Mouse (Mus musculus) hindbrain, embryonic 13.5 days (tissue): ENCODE data around the gene Tmem136. TPM values are rescaled to one million over a fixed set of nuclear protein-coding genes. Genes with fewer than 3 reads are reported as not detected.

ENCODE experiments used
- ATAC-seq: fragments of 200-750 bp; cut with Nextera tagmentation; 2 replicates; pipeline ENCODE4 v1.8.0; 2017; ENCODE audit warnings: moderate TSS enrichment; ENCODE audit not compliant: low FRiP score
- H3K27ac ChIP-seq: fragments of 300-500 bp; sonication (generic); 2 replicates; pipeline ENCODE4 v1.5.1; 2015; ENCODE audit warnings: inconsistent platforms, mild to moderate bottlenecking, moderate library complexity
- H3K27me3 ChIP-seq: fragments of 300-500 bp; sonication (generic); 2 replicates; pipeline ENCODE4 v1.6.1; 2015; ENCODE audit warnings: mild to moderate bottlenecking, inconsistent platforms
- H3K36me3 ChIP-seq: fragments of 300-500 bp; sonication (generic); 2 replicates; pipeline ENCODE4 v1.6.1; 2015; ENCODE audit warnings: mild to moderate bottlenecking, inconsistent platforms
- H3K4me1 ChIP-seq: fragments of 300-500 bp; sonication (generic); replicated peaks from 2 replicates; pipeline ENCODE4 v1.6.1; 2015; ENCODE audit warnings: inconsistent platforms
- H3K4me2 ChIP-seq: fragments of 300-500 bp; sonication (generic); 2 replicates; pipeline ENCODE4 v1.6.1; 2015; ENCODE audit warnings: inconsistent platforms, mild to moderate bottlenecking, moderate library complexity
- H3K4me3 ChIP-seq: fragments of 300-500 bp; sonication (generic); 2 replicates; pipeline ENCODE4 v1.5.1; 2015; ENCODE audit warnings: mild to moderate bottlenecking, inconsistent platforms
- H3K9ac ChIP-seq: fragments of 300-500 bp; sonication (generic); 2 replicates; pipeline ENCODE4 v1.6.1; 2015; ENCODE audit warnings: mild to moderate bottlenecking, inconsistent platforms
- H3K9me3 ChIP-seq: fragments of 300-500 bp; sonication (generic); 2 replicates; pipeline ENCODE4 v1.6.1; 2016; ENCODE audit warnings: inconsistent platforms
- WGBS: fragments of 180-500 bp; shearing (Covaris S2); methylation state at CpG from one replicate; pipeline ENCODE4 v1.1.7; 2015; 5-methylcytosine and 5-hydroxymethylcytosine counted together
- polyA plus RNA-seq: library from polyadenylated mRNA; unstranded; fragments of >200 nt; fragmentation: Nextera tagmentation; extraction: Ambion mirVana; gene quantifications from 2 replicates; pipeline ENCODE4 v1.2.1, GENCODE M21; 2015

Tmem136 gene
- polyA plus RNA-seq, 1 experiment from 2014 or later = 11.5 TPM

DNA sequence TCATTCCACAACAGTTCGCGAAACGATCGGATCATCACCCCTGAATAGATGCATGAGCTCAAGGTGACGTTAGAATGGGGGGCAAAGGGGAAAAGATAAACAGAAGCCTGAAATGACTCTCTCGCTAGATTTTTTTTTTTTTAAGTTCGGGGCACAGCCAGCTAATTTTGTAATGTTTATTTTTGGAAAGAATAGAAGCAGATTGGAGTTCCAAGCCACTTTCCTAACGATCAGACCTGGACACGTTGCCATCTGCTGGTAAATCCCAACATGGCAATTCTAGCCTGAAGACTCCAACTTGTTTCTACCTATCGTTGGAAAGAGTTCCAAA, 9.2 kb downstream of the Tmem136 start, which contains the start of gene Arhgef12:
TSS of gene Arhgef12 (minus strand) at position 53 of the 331 bp plus-strand sequence.
- Histone ChIP-seq H3K9me3 (no peaks in the 10 kb centered on the region), H3K9ac (peak within 1 kb of the TSS; percentile 90), H3K36me3 (peaks cover 20% of the 10 kb centered on the region), H3K4me2 (peak within 1 kb of the TSS; percentile 91), H3K27me3 (no peaks in the 10 kb centered on the region), H3K4me1 (peaks cover 41% of the 10 kb centered on the region), H3K27ac (peak within 1 kb of the TSS; percentile 89), H3K4me3 (peak within 1 kb of the TSS; percentile 89)
- no peak for ATAC-seq
- WGBS = 33% methylated on average over 10 of the region's 10 CpGs

DNA sequence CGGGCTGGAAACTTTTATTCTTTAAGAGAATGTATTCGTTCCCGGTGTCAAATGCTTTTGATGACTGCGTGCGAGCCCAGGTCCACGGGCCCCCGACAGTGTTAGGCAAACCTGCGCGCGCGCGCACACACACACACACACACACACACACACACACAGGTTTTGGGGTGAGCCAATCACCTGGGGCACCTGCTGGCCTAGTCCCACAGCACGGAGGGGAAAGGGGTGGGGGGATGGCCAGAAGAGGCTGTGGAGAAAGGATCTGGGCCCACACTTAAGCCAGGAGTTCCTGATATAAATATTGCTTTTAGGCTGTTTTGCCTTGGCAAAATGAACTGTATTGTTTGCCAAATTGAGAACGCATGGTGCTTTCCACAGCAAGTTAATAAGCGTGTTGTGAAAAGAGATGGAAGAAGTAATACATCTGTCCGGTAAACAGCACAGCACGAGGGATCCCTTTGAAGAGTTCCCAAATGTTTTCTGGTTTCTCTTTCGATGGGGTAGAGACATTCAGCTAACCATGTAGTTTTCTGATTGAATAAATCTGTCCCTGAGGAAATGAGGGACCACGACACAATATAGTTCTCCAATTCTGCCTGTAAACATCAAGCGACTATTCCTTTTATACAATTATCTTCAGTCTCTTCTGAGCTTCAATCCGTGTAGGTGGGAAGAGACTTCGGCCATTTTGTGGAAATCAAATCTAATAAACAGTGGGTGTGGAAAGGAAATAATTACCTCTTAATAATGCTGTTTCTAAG, 9.8 kb downstream of the Tmem136 start:
- Histone ChIP-seq H3K27ac (peak overlapping the region; percentile 89), H3K4me1 (peaks cover 45% of the 10 kb centered on the region), H3K9me3 (no peaks in the 10 kb centered on the region), H3K27me3 (no peaks in the 10 kb centered on the region), H3K36me3 (peaks cover 16% of the 10 kb centered on the region), H3K9ac (peak overlapping the region; percentile 90), H3K4me3 (peak overlapping the region; percentile 89), H3K4me2 (peak overlapping the region; percentile 91)
- WGBS = 24% methylated on average over 22 of the region's 22 CpGs
- peak; percentile 60 for ATAC-seq

DNA sequence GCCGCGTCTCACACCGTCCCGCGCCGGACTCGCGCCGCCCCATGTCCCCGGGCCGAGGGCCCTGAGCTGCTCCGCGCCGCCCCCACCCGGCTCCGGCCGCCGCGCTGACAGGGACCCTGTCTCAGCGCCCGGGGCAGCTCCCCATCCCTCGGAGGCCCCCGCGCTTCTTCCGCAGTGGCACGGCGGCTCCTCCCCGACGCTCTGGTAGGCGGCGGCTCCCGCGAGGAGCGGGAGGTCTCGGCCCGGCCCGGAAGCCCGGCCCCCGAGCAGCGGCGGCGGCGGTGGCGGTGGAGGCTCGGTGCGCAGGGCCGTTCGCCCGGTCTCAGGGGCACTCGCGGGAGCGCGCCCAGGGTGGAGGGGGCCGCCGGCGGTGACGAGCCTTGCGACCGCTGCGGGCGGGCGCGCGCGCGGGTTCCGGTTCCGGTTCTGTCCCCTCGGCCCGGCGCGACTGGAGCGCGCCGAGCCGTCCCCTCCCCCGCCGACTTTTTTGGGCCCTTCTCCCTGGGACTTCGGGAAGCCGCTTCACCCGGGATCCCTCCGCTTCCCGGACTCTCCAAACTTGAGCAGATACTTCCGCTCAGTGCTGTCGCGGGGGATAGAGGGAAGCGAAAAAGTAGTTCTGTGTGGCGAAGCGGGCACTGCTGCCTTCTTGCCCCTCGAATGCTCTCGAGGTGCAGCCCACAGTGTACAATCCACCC, 10.6 kb downstream of the Tmem136 start:
- Histone ChIP-seq H3K4me1 (peaks cover 47% of the 10 kb centered on the region), H3K36me3 (peaks cover 8% of the 10 kb centered on the region), H3K9me3 (no peaks in the 10 kb centered on the region), H3K9ac (peak overlapping the region; percentile 90), H3K4me2 (peak overlapping the region; percentile 91), H3K27me3 (no peaks in the 10 kb centered on the region), H3K27ac (peak overlapping the region; percentile 89), H3K4me3 (peak overlapping the region; percentile 89)
- ATAC-seq = peak; percentile 83
- WGBS = under 1% methylated on average over 43 of the region's 91 CpGs

DNA sequence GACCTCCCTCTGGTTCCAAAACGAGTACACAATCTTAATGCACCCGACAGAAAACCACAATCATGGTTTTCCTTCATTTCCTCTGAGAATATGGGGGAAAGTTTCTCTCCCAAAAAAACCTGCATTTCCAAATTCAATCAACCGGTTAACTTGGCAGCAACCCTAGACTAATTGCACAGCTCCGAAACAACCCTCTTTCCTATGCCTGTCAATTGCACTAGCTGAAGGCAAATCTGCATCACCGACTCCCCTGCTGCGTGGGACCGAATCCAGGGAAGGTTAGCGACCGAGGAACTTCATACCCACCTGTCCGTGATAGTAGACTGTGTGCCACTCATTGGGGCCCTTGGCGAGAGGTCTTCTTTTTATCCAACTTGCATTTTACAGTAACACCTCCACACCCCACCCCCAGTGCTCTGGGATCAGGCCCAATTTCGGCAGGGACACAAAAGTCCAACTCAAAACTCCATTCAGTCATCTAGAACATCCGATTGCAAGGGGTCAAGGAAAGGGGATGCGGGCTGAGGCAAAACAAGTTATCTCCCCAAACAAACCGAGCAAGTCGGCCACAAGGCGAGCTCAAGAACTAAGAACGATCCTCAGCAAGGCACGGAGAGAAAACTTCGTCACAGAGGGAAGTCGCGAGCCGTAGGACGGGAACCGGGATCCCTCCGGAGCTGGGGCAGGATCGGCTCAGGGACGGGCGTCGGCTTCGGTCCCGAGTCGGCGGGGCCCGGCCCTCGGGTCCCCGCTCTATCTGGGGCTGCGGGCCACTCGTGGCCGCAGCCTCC, 11.3 kb downstream of the Tmem136 start:
- under 1% methylated on average over 40 of the region's 40 CpGs for WGBS
- Histone ChIP-seq H3K27ac (peak overlapping the region; percentile 89), H3K4me1 (peaks cover 48% of the 10 kb centered on the region), H3K9ac (peak overlapping the region; percentile 90), H3K4me2 (peak overlapping the region; percentile 91), H3K36me3 (peaks cover under 1% of the 10 kb centered on the region), H3K9me3 (no peaks in the 10 kb centered on the region), H3K4me3 (peak overlapping the region; percentile 89), H3K27me3 (no peaks in the 10 kb centered on the region)
- 0 out of 2 replicates have a peak, but pooled peaks have one; percentile 36 for ATAC-seq

DNA sequence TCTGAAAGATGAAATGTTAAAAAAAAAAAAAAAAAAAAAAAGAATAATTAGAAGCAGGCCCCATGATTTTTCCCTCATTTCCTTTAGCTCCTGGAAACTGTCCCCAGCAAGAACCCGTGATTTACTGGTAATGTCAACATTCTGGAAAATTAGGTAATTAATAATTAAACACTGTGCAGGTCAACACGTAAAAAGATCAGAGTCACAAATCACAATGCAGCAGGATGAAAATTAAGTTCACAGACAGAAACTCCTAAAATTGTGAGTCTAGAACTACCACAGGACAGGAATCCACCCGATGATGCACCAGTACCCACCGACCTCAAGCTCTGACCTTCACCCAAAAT, 11.9 kb downstream of the Tmem136 start:
- ATAC-seq = no peak

DNA sequence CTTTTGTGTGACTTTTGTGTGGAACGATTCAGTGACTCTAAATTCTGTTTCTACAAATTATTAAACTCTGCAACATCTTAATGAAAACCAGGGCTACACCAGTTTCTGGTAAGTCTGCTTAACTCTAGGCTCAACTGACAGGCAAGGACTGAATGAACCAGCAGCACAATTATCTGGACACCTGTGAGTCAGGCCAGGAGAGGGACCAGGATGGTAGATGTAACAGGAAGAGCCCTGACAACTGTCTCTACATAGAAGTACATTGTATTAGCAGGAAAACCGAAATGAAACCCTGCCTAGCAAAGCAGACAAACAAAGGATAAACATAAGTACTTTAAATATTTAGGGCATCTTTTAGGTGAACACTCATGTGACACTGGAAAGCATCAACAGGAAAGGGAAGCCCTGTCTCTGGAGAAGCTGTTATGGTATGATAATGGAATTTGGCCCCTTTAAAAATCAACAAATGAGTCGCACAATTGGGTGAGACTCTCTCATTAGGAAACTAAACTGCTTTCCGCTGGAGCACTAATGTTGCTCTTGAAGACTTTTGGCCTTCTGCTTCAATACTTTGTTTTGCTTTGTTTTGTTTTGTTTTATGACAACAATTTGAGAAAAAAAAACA, 12.6 kb downstream of the Tmem136 start:
- Histone ChIP-seq H3K27me3 (no peaks in the 10 kb centered on the region), H3K4me2 (peak overlapping the region; percentile 91), H3K9me3 (no peaks in the 10 kb centered on the region), H3K9ac (peak overlapping the region; percentile 60), H3K36me3 (no peaks in the 10 kb centered on the region), H3K4me3 (peak overlapping the region; percentile 89), H3K27ac (no peak overlapping the region), H3K4me1 (peaks cover 48% of the 10 kb centered on the region)
- no peak for ATAC-seq
- 30% methylated on average over 4 of the region's 4 CpGs for WGBS

More for the DNA sequence above, 11.9 kb downstream of the Tmem136 start:
- H3K4me3 ChIP-seq = peak overlapping the region; percentile 89
- H3K9me3 ChIP-seq = no peaks in the 10 kb centered on the region
- no peaks in the 10 kb centered on the region for H3K27me3 ChIP-seq
- peak overlapping the region; percentile 90 for H3K9ac ChIP-seq
- no peak overlapping the region for H3K27ac ChIP-seq
- peaks cover 48% of the 10 kb centered on the region for H3K4me1 ChIP-seq
- H3K36me3 ChIP-seq = no peaks in the 10 kb centered on the region
- 4% methylated on average over 4 of the region's 4 CpGs for WGBS
- peak overlapping the region; percentile 91 for H3K4me2 ChIP-seq

DNA sequence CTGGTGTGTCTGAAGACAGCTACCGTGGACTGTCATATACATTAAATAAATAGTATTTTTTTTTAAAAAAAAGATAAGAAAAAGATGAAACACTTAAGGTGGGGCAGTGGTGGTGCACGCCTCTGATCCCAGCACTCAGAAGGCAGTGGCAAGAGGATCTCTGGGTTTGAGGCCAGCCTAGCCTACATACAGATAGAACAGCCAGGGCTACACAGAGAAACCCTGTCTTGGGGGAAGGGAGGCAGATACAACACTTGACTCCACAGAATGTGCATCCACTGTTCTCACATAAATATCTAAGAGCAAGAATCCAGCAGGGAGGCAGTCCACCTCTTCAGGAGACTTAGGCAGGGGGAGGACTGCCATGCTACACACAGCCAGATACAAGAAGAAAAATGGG, 13.4 kb downstream of the Tmem136 start:
- H3K27me3 ChIP-seq = no peaks in the 10 kb centered on the region
- H3K27ac ChIP-seq = no peak overlapping the region
- H3K36me3 ChIP-seq = no peaks in the 10 kb centered on the region
- peaks cover 48% of the 10 kb centered on the region for H3K4me1 ChIP-seq
- H3K4me3 ChIP-seq = peak overlapping the region; percentile 14; the same call in 1 of the 2 replicates
- 91% methylated on average over 2 of the region's 2 CpGs for WGBS
- peak overlapping the region; percentile 58; the same call in 1 of the 2 replicates for H3K9ac ChIP-seq
- no peaks in the 10 kb centered on the region for H3K9me3 ChIP-seq
- ATAC-seq = no peak
- peak overlapping the region; percentile 91 for H3K4me2 ChIP-seq

DNA sequence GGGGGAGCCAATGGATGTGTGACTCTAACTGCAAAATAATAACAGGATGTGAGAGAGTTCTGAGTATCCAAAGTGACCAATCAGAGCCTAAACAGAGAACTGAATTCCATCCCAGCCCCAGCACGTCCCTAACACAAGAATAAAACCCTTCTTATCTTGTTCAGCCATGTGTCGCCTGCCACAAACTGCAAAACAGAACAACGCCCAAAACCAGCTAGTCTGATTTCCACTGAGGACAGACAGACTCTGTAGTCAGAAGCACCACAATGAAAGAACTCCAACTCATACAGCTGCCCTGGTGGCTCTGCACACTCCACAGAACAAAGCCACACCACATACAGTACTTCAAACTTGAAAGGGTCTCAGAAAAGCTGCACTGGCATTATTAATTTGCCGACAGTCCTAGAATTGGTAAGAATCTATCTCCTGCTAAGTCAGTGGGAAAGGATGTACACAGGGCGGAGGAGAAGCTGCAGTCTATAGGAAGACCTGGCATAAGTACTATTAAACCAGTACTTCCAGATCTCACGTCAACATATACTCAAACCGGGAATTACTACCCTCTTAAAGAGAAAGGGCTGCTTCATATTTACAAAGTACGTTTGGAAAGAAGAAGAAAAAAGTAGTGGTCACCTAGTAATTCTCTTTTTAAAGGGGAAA, 14.3 kb downstream of the Tmem136 start:
- 76% methylated on average over 8 of the region's 8 CpGs for WGBS
- no peaks in the 10 kb centered on the region for H3K36me3 ChIP-seq
- peak overlapping the region; percentile 91 for H3K4me2 ChIP-seq
- no peak overlapping the region for H3K9ac ChIP-seq
- H3K9me3 ChIP-seq = no peaks in the 10 kb centered on the region
- no peaks in the 10 kb centered on the region for H3K27me3 ChIP-seq
- H3K4me3 ChIP-seq = no peak overlapping the region
- peaks cover 51% of the 10 kb centered on the region for H3K4me1 ChIP-seq
- ATAC-seq = no peak
- no peak overlapping the region for H3K27ac ChIP-seq

DNA sequence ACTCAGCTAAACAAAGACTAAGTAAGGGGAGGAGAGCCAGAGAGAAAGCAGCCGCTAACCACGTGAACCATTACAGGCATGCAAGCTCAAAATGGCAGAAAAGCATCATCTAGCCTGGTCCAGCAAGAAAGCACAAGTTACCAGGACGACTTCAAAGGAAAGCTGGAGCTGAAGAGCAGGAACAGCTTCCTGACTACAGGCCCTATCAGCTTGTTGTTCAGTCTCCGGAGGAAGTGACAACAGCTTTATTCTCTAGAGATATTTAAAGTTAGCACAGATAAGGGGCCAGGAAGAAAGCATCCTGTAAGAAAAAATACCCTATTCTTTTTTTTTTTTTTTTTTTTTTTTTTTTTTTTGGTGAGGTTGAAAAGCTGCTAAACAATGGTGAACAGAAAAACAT, 17.4 kb downstream of the Tmem136 start:
- H3K4me3 ChIP-seq = no peak overlapping the region
- H3K4me1 ChIP-seq = peaks cover 35% of the 10 kb centered on the region
- no peaks in the 10 kb centered on the region for H3K36me3 ChIP-seq
- no peak for ATAC-seq
- H3K9me3 ChIP-seq = no peaks in the 10 kb centered on the region
- 58% methylated on average over 4 of the region's 4 CpGs for WGBS
- no peaks in the 10 kb centered on the region for H3K27me3 ChIP-seq
- no peak overlapping the region for H3K9ac ChIP-seq
- no peak overlapping the region for H3K27ac ChIP-seq
- no peak overlapping the region for H3K4me2 ChIP-seq

DNA sequence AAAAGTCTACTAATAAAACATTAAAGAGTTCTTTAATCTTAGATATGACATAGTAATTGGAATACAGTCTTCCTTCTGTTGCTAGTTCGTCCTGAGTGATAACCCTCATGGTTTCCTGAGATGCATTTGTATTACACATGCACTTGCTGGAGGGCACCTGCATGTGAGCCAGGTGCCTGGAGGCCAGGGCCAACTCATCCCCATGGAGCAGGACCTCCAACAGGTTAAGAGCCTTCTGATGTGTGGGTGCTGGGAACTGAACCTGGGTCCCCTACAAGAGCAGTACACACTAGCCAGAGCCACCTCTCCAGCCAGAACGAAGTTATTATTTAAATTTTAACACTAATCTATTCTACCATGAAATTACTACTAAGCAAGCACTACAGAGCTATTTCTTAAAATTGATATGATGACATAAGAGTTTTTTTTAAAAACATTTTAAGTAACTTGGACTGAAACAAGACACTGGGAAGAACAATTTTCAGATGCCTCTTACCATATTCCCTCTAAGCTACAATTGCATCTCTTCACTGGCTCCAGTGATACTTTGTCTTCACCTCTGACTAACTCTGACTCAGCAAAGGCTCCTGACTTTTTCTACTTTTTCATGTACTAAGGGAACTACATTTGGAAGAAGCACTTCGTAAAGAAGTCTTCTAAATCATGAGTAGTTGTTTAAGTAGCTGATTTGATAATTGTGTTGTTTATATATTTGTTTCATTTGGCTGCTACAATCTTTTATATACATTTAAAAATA, 18.4 kb downstream of the Tmem136 start:
- H3K27me3 ChIP-seq = no peaks in the 10 kb centered on the region
- H3K36me3 ChIP-seq = no peaks in the 10 kb centered on the region
- ATAC-seq = no peak
- H3K4me3 ChIP-seq = no peak overlapping the region
- no peak overlapping the region for H3K9ac ChIP-seq
- no peak overlapping the region for H3K27ac ChIP-seq
- H3K9me3 ChIP-seq = no peaks in the 10 kb centered on the region
- H3K4me1 ChIP-seq = peaks cover 26% of the 10 kb centered on the region
- no peak overlapping the region for H3K4me2 ChIP-seq
- WGBS = 96% methylated on average over 3 of the region's 3 CpGs

DNA sequence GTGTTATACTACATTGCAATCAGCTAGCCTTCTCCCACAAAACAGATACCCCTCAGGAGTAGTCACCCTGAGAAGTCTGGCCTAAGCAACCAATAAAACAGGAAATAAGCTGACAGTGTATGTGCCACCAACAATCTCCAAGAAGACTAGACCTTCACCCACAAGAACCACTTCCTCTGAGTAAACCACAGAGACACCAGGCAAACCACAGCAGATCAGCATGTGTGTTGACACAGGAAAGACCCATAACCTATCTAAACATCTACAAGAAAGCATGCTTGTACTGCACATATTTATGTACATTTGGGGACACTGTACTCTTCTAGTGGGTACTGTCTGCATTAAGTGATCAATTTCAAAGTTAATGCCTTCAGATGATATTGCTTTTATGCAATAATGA, 20.0 kb downstream of the Tmem136 start:
- H3K9me3 ChIP-seq = no peaks in the 10 kb centered on the region
- peaks cover 14% of the 10 kb centered on the region for H3K4me1 ChIP-seq
- no peak for ATAC-seq
- no peaks in the 10 kb centered on the region for H3K27me3 ChIP-seq
- H3K4me2 ChIP-seq = no peak overlapping the region
- H3K4me3 ChIP-seq = no peak overlapping the region
- no peak overlapping the region for H3K27ac ChIP-seq
- H3K36me3 ChIP-seq = no peaks in the 10 kb centered on the region
- no peak overlapping the region for H3K9ac ChIP-seq
